Mouse (Mus musculus) embryonic facial prominence, embryonic 15.5 days (tissue): ENCODE data around the gene Grm1. TPM values are rescaled to one million over a fixed set of nuclear protein-coding genes. Genes with fewer than 3 reads are reported as not detected.

Experiments used
- ATAC-seq: fragments of 200-750 bp; cut with Nextera tagmentation; 2 replicates; pipeline ENCODE4 v1.8.0; 2017; ENCODE audit warnings: low read depth, moderate TSS enrichment; ENCODE audit not compliant: insufficient number of reproducible peaks, low FRiP score, low TSS enrichment
- H3K27ac ChIP-seq: fragments of 300-500 bp; sonication (generic); replicated peaks from 2 replicates; pipeline ENCODE4 v1.5.1; 2015; ENCODE audit warnings: mild to moderate bottlenecking, inconsistent platforms
- H3K27me3 ChIP-seq: fragments of 300-500 bp; sonication (generic); 2 replicates; pipeline ENCODE4 v1.6.1; 2015; ENCODE audit warnings: inconsistent platforms
- H3K36me3 ChIP-seq: fragments of 300-500 bp; sonication (generic); 2 replicates; pipeline ENCODE4 v1.6.1; 2015; ENCODE audit warnings: mild to moderate bottlenecking, inconsistent platforms
- H3K4me1 ChIP-seq: fragments of 300-500 bp; sonication (generic); 2 replicates; pipeline ENCODE4 v1.6.1; 2015; ENCODE audit warnings: inconsistent platforms
- H3K4me2 ChIP-seq: fragments of 300-500 bp; sonication (generic); replicated peaks from 2 replicates; pipeline ENCODE4 v1.6.1; 2015; ENCODE audit warnings: mild to moderate bottlenecking, inconsistent platforms
- H3K4me3 ChIP-seq: fragments of 300-500 bp; sonication (generic); replicated peaks from 2 replicates; pipeline ENCODE4 v1.5.1; 2015; ENCODE audit warnings: mild to moderate bottlenecking, inconsistent platforms
- H3K9ac ChIP-seq: fragments of 300-500 bp; sonication (generic); 2 replicates; pipeline ENCODE4 v1.6.1; 2015; ENCODE audit warnings: inconsistent platforms
- H3K9me3 ChIP-seq: fragments of 300-500 bp; sonication (generic); replicated peaks from 2 replicates; pipeline ENCODE4 v1.6.1; 2016; ENCODE audit warnings: inconsistent platforms
- WGBS: fragments of 180-500 bp; shearing (Covaris S2); methylation state at CpG from one replicate; pipeline ENCODE4 v1.1.7; 2015; 5-methylcytosine and 5-hydroxymethylcytosine counted together
- polyA plus RNA-seq: library from polyadenylated mRNA; unstranded; fragments of >200 nt; fragmentation: Nextera tagmentation; extraction: Ambion mirVana; gene quantifications from 2 replicates; pipeline ENCODE4 v1.2.1, GENCODE M21; 2015

Grm1 gene
- polyA plus RNA-seq, 1 experiment from 2014 or later = 0.11 TPM

DNA sequence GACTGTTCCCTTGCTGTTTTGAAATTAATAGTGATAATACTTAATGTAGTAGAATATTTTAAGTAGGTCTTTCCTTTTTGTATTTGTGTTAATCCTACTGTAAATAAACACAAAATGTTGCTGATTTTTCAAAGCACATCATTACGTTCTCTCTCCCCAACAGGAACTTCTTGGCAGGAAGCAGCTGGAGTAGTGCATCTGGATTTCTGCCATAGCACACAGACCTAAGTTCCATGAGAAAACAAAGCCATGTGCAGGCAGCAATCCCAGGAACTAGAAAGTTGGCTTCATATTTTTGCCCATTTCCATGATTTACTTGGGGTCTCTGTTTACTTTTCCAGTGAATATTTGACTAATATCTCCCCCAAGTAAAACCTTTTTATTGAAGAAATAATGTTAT is 320.9 kb downstream of the Grm1 start:
- WGBS = 30% methylated on average over 1 of the region's 1 CpGs
- no peak for ATAC-seq

DNA sequence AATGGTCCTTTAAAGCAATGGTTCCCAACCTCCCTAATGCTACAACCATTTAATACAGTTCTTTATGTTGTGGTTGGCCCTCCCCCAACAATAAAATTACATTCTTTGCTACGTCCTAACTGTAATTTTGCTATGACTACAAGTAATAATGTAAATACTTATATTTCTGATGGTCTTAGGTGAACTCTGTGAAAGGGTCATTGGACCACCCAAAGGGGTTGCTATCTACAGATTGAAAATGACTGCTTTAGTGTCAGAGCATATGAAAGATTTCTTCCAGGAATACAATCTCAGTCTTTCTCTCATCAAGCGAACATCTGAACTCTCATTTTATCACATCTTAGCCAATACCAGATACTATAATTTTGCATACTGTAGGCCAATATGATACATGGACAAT is 321.4 kb downstream of the Grm1 start:
- Histone ChIP-seq H3K4me1 (no peaks in the 10 kb centered on the region), H3K27ac (no peak overlapping the region), H3K4me2 (no peak overlapping the region), H3K9ac (no peak overlapping the region), H3K27me3 (no peaks in the 10 kb centered on the region), H3K36me3 (no peaks in the 10 kb centered on the region), H3K9me3 (no peaks in the 10 kb centered on the region), H3K4me3 (no peak overlapping the region)
- no peak for ATAC-seq
- WGBS = 71% methylated on average over 2 of the region's 2 CpGs

More for the DNA sequence above, 320.9 kb downstream of the Grm1 start:
- H3K9ac ChIP-seq = no peak overlapping the region
- no peak overlapping the region for H3K27ac ChIP-seq
- no peaks in the 10 kb centered on the region for H3K36me3 ChIP-seq
- no peak overlapping the region for H3K4me3 ChIP-seq
- no peaks in the 10 kb centered on the region for H3K4me1 ChIP-seq
- no peaks in the 10 kb centered on the region for H3K27me3 ChIP-seq
- no peaks in the 10 kb centered on the region for H3K9me3 ChIP-seq
- no peak overlapping the region for H3K4me2 ChIP-seq

DNA sequence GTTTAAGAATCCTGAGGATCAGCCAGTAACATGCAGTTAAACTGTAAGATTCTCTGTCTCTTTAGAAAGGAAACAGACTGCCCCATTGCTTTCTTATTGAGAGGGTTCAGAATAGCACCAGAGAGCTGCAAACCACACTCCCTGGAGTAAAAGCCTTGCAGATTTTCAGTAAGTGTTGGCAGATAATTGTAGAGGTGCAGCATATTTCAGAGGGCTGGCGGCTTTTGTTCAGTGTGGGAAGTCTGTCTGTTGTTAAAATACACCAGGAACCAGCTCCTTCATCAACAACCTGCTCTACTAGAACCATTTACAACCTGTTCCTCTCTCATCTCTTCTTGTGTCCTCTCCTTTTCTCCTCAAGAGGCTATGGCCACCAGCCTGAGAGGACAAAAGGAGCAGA is 331.1 kb downstream of the Grm1 start:
- no peak overlapping the region for H3K9ac ChIP-seq
- H3K27me3 ChIP-seq = no peaks in the 10 kb centered on the region
- H3K36me3 ChIP-seq = no peaks in the 10 kb centered on the region
- no peaks in the 10 kb centered on the region for H3K9me3 ChIP-seq
- ATAC-seq = no peak
- 80% methylated on average over 1 of the region's 1 CpGs for WGBS
- H3K27ac ChIP-seq = no peak overlapping the region
- no peaks in the 10 kb centered on the region for H3K4me1 ChIP-seq
- H3K4me3 ChIP-seq = no peak overlapping the region
- no peak overlapping the region for H3K4me2 ChIP-seq

DNA sequence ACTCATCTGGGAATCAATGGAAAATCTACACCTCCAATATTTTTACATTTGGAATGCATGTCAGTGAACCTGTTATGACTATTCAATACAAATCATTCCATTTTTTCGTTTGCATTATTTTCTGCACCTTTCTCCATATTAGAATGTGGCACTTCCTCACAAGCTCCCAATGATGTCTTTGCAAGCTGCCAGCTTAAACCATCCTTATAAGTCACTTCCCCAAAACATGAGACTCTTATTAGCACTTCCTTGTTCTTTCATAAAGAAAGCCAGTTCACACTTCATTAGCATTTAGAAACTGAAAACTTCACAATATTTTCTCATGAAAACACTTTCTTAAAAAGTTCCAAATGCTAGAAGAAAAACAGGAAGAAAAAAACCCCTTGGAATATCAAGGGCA is 338.1 kb downstream of the Grm1 start:
- Histone ChIP-seq H3K9me3 (no peaks in the 10 kb centered on the region), H3K4me3 (no peak overlapping the region), H3K36me3 (no peaks in the 10 kb centered on the region), H3K4me2 (no peak overlapping the region), H3K27ac (no peak overlapping the region), H3K27me3 (no peaks in the 10 kb centered on the region), H3K4me1 (no peaks in the 10 kb centered on the region), H3K9ac (no peak overlapping the region)
- WGBS = 53% methylated on average over 1 of the region's 1 CpGs
- no peak for ATAC-seq

DNA sequence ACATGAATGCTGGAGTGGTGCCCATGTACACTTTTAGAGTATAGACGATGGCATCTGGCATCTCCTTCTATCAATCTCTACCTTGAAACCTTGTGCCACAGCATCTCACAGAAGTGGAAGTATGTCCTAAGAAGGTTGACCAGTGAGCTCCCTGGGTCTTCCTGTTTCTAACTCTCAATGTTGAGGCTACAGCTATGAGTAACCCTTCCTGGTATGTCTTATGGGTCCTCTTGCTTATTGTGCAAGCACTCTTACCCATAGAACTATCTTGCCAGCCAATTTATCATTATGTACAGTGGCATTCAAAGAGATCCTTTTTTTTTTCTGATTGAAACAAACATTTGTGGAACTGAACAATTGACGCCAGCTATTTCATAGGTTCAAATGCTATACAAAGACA is 340.0 kb downstream of the Grm1 start:
- Histone ChIP-seq H3K4me1 (no peaks in the 10 kb centered on the region), H3K9ac (no peak overlapping the region), H3K4me2 (no peak overlapping the region), H3K9me3 (no peaks in the 10 kb centered on the region), H3K4me3 (no peak overlapping the region), H3K36me3 (no peaks in the 10 kb centered on the region), H3K27me3 (no peaks in the 10 kb centered on the region), H3K27ac (no peak overlapping the region)
- ATAC-seq = no peak
- WGBS = 83% methylated on average over 2 of the region's 2 CpGs

DNA sequence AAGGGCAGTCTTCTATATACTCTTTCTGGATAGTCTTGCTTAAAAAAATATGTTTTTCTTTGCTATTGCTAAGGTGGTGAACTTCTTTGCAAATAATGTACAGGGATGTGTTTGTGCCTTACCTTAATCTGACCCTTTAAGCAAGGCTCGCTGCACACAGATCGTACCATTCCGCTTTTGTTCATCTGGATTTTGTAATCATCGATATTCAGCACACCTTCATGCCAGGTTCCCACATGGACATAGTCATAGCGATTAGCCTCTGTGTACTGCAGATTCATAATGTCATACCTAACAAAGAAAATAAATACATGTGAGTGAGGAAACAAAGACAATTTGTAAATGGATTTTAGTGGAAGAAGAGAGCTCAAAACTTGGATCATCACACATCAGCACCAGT is 340.8 kb downstream of the Grm1 start:
- Histone ChIP-seq H3K27me3 (no peaks in the 10 kb centered on the region), H3K36me3 (no peaks in the 10 kb centered on the region), H3K4me1 (no peaks in the 10 kb centered on the region), H3K4me2 (no peak overlapping the region), H3K9me3 (no peaks in the 10 kb centered on the region), H3K4me3 (no peak overlapping the region), H3K27ac (no peak overlapping the region), H3K9ac (no peak overlapping the region)
- no peak for ATAC-seq
- WGBS = 93% methylated on average over 5 of the region's 5 CpGs

DNA sequence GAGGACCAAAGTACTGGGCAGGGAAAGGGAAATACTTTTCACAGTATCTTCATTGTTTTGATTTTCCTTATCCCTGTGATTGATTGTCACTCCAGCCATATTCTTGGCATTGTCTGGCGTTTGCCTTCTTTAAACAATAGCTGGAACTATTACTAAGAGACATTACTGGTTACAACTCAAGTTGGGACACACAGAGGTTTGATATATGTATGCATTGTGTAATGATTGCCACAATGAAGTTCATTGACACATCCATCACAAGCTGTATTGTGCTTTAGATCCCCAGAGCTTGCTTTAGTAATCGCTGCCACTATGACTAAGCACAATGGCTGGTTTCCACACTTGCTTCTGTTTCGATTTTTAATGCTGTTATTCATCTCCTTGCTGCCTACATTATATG is 341.4 kb downstream of the Grm1 start:
- Histone ChIP-seq H3K4me3 (no peak overlapping the region), H3K9me3 (no peaks in the 10 kb centered on the region), H3K9ac (no peak overlapping the region), H3K4me2 (no peak overlapping the region), H3K4me1 (no peaks in the 10 kb centered on the region), H3K27me3 (no peaks in the 10 kb centered on the region), H3K27ac (no peak overlapping the region), H3K36me3 (no peaks in the 10 kb centered on the region)
- WGBS = 70% methylated on average over 3 of the region's 3 CpGs
- ATAC-seq = no peak

DNA sequence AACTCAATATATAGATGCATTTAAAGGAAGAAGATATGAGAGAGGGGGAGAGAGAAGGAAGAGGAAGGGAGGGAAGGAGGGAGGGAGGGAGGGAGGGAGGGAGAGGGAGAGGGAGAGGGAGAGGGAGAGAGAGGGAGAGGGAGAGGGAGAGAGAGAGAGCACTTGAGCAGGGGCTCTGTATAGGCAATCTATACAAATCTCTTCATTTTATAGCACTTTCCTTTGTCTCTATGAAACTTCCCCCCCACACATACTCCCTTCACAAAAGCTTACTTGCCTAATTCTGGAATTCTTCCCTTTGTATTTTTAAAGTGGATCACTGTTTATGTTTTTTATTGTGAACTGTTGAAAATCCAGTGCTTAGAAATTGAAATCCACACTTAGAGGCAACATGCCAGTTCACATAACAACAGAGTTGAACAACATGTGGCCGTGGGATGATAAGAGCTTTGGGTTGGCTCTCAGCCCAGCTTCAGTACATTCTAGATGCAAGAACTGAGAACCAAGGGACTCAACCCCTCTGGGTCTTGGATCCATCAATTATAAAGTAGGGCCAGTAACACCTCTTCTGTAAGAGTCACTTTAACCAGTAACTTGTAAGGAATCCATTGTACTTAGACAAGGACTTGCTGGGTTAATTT is 345.0 kb downstream of the Grm1 start:
- Histone ChIP-seq H3K27me3 (no peaks in the 10 kb centered on the region), H3K4me2 (no peak overlapping the region), H3K9ac (no peak overlapping the region), H3K4me1 (no peaks in the 10 kb centered on the region), H3K4me3 (no peak overlapping the region), H3K36me3 (no peaks in the 10 kb centered on the region), H3K9me3 (no peaks in the 10 kb centered on the region), H3K27ac (no peak overlapping the region)
- ATAC-seq = no peak
- 49% methylated on average over 1 of the region's 1 CpGs for WGBS

DNA sequence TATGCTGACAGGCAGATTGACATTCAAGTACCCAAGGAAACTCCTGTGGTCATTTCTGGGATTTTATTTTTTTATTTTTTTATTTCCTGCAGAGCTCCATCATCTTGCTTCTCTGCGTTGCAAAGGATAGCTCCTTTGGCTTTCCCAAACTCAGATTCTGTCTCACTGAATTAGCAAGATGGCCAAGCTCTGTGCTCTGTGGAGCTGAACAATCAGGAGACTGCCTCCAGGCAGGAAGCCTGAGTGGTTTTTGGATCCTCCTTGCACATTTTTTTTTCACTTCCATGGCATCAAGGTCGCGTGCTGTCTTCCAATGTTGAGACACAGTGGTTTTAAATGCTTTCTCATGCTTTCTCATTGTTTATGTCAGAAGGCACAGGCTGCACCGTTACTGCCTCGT is 347.6 kb downstream of the Grm1 start:
- WGBS = 23% methylated on average over 5 of the region's 5 CpGs
- Histone ChIP-seq H3K36me3 (no peaks in the 10 kb centered on the region), H3K4me3 (no peak overlapping the region), H3K27ac (no peak overlapping the region), H3K4me1 (no peaks in the 10 kb centered on the region), H3K27me3 (no peaks in the 10 kb centered on the region), H3K9ac (no peak overlapping the region), H3K9me3 (no peaks in the 10 kb centered on the region), H3K4me2 (no peak overlapping the region)
- no peak for ATAC-seq

DNA sequence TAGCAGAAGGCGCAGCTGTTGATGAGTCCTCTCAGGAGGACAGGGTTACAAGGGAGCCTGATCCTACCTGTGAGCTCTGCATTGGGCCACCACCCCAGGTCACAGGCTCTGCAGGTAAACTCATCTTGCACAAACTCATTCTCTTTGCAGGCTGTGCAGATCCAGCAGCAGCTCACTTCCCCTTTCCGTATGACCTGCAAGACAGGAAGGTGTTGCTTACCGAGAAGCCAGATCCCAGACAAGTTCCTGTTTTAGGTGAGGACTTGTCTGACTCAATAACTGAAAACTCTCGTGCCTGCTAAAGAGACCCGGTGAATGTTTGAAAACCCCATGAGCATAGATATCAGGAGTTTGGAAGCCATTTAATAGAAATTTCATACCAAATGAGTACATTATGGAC is 349.1 kb downstream of the Grm1 start:
- WGBS = 80% methylated on average over 5 of the region's 5 CpGs

DNA sequence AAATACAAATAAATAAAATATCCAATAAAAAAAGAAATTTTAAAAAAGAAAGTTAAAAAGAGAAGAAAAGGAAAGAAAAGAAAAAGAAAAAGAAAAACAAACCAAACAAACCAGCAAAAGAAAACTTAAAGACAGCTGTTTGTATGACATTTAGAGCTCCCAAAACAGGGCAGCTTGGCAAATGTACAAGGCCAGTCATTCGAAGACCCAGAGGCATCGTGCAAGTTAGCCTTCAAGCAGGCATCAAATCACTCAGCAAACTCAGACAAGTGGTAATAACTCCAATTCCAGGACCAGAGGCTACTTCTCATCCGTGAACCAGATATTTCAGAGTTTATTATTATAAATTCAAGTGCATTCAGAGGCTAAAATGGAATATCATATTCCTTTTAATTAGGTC is 355.7 kb downstream of the Grm1 start:
- Histone ChIP-seq H3K9ac (no peak overlapping the region), H3K9me3 (no peaks in the 10 kb centered on the region), H3K4me2 (no peak overlapping the region), H3K36me3 (no peaks in the 10 kb centered on the region), H3K27me3 (no peaks in the 10 kb centered on the region), H3K4me1 (no peaks in the 10 kb centered on the region), H3K27ac (no peak overlapping the region), H3K4me3 (no peak overlapping the region)
- WGBS = 70% methylated on average over 3 of the region's 3 CpGs
- no peak for ATAC-seq

More for the DNA sequence above, 349.1 kb downstream of the Grm1 start:
- Histone ChIP-seq H3K36me3 (no peaks in the 10 kb centered on the region), H3K4me3 (no peak overlapping the region), H3K27me3 (no peaks in the 10 kb centered on the region), H3K4me1 (no peaks in the 10 kb centered on the region), H3K27ac (no peak overlapping the region), H3K9me3 (no peaks in the 10 kb centered on the region), H3K4me2 (no peak overlapping the region), H3K9ac (no peak overlapping the region)
- no peak for ATAC-seq

DNA sequence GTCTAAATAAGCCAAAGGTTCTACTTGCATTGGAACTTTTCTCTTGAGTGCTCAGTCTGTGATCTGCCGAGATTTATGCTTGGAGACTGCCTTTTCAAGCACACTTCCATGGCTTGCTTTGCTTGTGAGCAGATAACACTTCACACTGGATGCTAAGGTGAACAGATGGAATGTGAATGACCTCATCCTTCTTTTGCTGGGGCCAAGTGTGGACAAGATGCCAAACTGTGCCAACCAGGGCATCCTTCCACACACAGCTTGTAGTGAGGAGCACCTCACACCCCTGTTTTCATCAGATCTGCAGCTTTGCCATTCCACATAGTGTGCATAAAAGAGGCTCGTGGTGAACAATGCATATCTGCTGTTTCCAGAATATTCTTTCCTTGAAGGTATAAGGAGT is 371.3 kb downstream of the Grm1 start:
- Histone ChIP-seq H3K36me3 (no peaks in the 10 kb centered on the region), H3K4me2 (no peak overlapping the region), H3K27ac (no peak overlapping the region), H3K9me3 (no peaks in the 10 kb centered on the region), H3K4me3 (no peak overlapping the region), H3K4me1 (no peaks in the 10 kb centered on the region), H3K9ac (no peak overlapping the region), H3K27me3 (no peaks in the 10 kb centered on the region)
- ATAC-seq = no peak
- WGBS = 76% methylated on average over 2 of the region's 2 CpGs
